Mouse (Mus musculus) Muller cell, postnatal 12 days (primary cell): ENCODE results near the gene Acbd7.

Experiments
- DNase-seq: peaks from one replicate; pipeline ENCODE4 v3.0.0-alpha.2; 2015; ENCODE audit errors: inconsistent ontology term

Acbd7 gene

DNA sequence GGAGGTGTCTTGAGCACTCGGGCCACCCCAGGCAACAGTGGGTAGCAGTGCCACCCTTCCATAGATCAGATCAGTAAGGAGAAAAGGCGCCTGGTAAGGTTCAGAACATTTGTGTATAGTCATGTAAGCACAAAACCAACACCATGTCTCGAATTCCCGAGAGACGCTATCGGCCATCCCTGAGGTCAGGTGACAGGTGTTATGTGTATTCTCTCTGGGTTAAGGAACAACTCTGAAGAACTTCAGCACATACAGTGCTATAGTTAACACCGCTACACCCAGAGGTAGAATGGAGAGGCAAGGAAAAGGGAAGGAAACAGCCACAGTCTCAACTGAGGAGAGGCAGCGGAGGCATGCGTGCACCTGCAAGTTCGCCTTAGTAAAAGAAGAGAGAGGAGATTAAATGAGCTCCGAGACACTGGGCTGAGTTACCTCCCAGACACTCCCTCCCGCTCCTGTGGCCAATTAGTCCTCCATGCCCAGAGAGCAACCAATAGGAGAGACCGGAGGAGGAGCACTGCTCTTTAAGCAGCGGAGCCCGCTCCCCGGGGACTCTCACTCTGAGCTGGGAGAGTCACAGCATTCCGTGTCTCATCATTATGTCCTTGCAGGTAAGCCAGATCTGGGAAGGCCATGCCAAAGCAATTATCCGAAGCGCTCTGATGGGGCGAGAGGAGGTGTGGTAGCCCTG lies at the start of gene Acbd7:
TSS of gene Acbd7 (plus strand) at position 558 of the 691 bp plus-strand sequence.
- peak; percentile 78 for DNase-seq

DNA sequence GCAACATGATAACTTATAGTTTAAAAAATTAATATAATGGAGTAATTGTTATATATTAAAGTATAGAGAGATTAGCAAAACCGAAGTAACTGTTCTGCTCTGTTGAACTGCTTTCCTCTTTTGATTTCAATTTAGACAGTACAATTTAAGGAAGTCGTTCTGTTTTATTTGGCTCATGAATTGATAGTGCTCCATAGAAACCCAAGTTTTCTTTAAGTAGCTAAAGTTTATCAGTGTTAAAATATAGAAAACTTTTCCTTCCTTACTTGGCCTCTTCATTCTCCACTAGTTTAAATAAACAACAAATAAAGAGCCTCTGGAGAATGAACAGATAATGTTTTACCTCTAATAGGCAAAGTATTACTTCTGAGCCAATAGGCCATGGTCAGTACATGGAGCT lies 49.7 kb upstream of the Acbd7 start:
- no peak for DNase-seq

- DNase-seq = no peak
Observed at GRCm38 (mm10) chr2:3289581-3289980, 46.4 kb upstream of the Acbd7 start.

GRCm38 (mm10) chr2:3292170-3292569 lies 43.8 kb upstream of the Acbd7 start:
- DNase-seq = no peak

GRCm38 (mm10) chr2:3295826-3296225 lies 40.1 kb upstream of the Acbd7 start:
- DNase-seq = no peak

GRCm38 (mm10) chr2:3305426-3306025 lies 30.4 kb upstream of the Acbd7 start:
- DNase-seq = peak; percentile 56

DNA sequence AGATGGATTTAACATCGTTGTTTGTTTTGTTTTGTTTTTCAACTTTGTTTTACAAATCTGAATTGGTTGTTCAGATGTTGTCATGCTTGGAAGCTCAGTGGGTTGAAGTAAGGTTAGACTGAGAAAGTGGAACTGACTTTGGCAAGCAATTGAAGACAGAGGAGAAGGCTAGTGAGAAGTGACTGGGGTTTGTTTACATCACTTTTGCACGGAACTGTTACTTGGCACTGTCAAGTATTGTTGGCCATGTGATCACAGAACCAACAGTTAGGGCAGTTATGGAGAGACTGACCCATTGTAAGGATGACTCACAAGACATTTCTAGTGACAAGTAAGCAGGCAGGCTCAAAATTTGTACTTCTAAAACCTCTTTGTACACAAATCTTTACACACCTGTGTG lies 12.8 kb upstream of the Acbd7 start:
- no peak for DNase-seq

DNA sequence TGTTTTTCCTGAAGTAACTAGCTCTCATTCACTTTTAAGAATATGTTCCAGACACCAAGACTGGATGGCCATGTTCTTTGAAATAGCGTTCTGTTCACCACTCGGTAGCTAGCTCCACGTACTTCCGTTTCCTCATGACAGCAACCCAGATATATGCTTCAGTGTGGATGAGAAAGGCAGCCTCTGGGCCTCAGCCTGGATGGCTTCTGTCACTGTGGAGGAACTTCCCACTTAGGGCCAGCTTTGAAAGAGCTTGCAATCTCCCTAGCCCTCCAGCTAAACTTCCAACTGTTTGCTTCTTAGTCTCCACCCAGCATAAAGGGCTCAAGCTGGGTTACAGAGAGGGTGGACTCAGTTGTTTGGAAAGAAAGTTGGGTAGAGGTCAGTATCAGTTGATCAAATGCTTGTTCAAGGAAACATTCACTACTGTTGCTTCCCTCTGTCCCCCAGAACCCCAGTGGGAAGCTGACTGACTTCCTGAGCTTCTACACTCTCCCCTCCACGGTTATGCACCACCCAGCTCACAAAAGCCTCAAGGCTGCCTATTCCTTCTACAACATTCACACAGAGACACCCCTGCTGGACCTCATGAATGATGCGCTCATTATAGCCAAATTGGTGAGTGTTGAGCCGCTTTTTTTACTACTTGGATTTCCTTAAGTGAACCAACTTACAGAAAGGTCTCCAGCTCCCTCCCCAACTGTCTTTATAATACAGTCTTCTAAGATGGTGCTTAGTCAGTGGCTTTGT lies 11.4 kb upstream of the Acbd7 start:
- DNase-seq = no peak

- DNase-seq = no peak
Observed at GRCm38 (mm10) chr2:3326547-3326946, 9.4 kb upstream of the Acbd7 start.

GRCm38 (mm10) chr2:3327351-3327750 lies 8.6 kb upstream of the Acbd7 start:
- DNase-seq = peak; percentile 66

DNA sequence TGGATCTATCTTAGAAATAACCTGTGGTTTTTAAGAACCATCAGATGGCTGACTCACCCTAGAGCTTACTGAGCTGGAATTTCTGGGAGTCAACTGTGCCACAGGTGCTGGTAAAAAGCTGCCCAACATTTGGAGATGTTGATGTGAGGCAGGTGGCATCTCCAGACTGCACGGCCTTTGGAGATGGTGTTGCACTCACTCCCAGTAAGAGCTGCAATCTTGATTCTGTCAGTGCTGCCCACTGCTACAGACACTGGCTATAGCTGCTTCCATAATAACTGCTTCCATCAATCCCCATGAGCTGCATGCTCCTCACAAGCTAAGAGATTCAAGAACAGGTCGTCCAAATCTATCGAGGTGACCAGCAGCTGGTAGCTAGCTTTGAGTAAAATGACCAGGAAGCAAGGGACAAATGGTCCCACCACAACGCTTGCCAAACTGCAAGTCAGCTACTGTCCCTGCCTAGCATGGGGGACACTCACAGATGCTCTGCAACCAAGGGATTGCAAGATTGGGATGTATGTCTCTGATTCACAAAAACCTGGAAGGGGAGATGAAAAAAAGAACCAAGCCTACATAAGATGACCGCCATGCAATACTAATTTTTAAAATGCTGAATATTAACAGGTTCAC lies 4.8 kb upstream of the Acbd7 start:
- no peak for DNase-seq

DNA sequence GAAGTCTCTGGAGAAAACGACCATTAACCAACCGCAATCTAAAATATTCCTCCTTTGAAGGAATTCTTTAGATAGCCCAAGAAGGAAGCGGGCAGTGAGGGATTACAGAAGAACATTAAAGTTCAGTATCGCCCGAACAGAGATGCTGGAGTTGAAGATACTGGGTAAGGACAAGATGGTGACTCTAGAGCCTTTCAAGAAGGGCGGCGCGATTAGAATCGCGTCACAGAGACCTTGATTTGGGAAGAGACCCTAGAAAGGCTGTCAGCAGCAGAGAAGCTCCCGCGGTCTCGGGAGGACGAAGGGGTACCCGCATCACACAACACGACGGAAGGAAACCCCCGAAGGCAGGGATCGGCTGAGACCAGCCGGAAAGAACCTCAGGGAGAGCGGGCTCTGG lies 3.9 kb upstream of the Acbd7 start:
- no peak for DNase-seq

DNA sequence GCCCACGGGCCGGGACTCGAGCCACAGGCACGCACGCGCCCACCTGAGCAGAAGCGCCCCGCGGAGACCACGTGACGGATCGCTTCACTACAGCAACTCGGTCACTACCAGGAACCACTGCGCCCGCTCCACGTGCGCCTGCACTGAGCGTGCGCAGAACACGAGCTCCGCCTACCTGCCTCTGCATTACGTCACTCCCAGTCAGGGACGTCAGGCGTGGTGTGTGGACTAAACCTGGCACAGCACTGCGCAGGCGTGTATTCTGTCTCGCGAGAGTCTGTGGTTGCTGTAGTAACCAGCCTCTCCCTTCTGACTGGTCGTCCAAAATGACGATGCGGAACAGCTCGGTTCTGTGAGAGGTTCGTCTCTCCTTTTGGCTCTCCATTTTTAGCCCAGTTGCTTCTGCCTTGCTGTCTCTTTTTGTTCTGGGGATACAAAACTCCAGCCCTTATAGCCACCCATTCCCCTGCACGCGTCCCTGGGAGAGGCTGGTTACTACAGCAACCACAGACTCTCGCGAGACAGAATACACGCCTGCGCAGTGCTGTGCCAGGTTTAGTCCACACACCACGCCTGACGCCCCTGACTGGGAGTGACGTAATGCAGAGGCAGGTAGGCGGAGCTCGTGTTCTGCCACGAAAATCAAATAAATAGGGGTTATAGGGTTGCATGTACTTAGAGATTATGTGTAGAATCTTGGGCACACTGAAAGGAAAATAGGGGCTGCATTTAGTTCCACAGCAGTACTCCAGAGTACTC lies 3.3 kb upstream of the Acbd7 start, which contains the start of gene Rpp38:
TSS of gene Rpp38 (minus strand) at position 160 of the 759 bp plus-strand sequence.
- DNase-seq = peak; percentile 96

DNA sequence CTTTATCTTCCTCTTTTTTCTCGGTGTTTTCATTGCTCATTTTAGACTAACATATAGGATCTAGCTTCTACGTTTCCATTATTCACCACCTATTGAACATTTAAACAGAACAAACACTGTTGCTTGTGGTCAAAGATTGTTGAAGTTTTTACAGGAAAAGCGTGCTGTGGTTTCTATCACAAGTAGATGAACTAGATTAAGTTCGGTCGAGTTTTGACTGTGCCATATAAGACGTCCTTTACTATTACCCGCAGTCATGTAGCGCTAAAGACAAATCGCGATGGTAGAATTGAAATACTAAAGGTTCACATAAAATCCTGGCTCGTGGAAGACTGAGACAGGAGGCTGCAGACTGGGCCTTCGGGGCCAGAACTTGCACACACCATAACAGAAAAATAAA lies 2.2 kb upstream of the Acbd7 start:
- DNase-seq = no peak

GRCm38 (mm10) chr2:3348422-3348821 lies 12.5 kb downstream of the Acbd7 start:
- no peak for DNase-seq

DNA sequence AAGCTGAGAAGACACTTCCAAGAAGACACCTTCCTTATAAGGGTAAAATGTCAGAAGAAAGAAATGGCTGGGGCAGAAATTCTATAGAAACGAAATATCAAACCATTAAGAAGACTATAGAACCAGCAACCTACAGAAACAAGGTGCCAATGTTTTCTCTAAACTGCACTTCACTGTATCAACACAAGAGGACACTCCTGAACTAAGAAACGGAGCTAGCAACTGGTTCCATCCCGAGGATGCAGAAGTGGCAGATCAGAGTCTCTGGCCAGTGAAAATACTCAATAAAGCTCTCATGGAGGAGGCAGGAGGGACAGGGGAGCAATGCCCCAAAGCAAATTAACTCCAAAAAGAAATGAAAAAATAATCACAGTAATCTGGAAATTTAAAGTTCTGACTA lies 13.0 kb downstream of the Acbd7 start:
- peak; percentile 25 for DNase-seq

DNA sequence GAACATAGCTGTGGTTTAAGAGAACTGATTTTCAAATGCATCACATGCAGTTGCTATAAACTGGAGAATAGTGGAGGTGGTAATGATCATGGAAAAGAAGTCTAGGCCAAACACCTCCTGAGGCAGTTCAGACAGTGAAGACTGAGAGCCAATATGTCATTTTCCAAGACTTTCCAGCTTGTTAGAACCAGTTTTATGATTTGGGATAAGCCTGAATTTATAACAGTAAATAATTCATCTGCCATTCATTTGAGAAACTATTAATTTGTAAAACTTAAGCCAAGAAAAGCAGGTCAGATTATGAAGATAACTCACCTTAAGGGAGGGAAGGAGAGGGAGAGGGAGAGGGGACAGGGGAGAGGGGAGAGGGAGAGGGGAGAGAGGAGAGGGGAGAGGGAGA lies 17.2 kb downstream of the Acbd7 start:
- no peak for DNase-seq

GRCm38 (mm10) chr2:3355793-3356192 lies 19.8 kb downstream of the Acbd7 start:
- DNase-seq = no peak

- no peak for DNase-seq
Observed at GRCm38 (mm10) chr2:3356311-3356710, 20.3 kb downstream of the Acbd7 start.

GRCm38 (mm10) chr2:3357887-3358286 lies 21.9 kb downstream of the Acbd7 start:
- DNase-seq = no peak

DNA sequence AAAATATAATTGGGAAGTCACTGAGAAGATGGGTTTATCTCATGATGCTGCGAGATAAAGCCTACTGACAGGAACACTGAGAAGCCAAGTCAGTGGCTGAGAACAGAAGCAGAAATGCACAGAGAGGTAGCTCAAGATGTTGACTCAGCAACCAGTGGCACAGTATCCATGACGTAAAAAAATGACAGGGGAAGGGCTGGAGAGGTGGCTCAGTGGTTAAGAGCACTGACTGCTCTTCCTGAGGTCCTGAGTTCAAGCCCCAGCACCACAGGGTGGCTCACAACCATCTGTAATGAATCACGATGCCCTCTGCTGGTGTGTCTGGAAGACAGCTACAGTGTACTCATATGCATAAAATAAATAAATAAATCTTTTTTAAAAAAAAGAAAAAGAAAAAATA lies 25.1 kb downstream of the Acbd7 start:
- no peak for DNase-seq

DNA sequence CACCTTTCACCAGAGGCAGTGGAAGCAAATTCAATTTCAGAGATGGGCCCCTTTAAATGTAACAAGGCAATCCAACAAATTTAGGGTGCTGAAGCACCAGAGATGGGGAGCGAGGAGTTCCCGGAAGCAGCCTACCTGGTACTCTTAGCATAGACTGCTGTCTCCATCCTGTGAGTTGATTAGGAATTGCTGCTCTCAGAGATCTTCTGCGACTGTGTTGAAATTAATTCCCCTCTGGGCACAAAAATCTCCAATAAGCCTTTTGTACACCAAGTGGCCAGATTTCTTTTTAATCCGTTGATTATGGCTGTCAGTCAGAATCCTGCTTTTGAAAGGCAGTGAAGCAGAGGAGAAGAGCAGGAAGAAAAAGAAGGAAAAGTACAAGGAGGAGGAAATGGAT lies 29.2 kb downstream of the Acbd7 start:
- no peak for DNase-seq
